Mouse (Mus musculus) heart, postnatal 10 days (tissue): ENCODE measurements around the gene Nhlh2. TPM values are rescaled to one million over a fixed set of nuclear protein-coding genes. Genes with fewer than 3 reads are reported as not detected.

Experiments used
- DNase-seq, 2 experiments: peaks; one replicate each; pipeline ENCODE4 v3.0.0; 2021
- intact Hi-C: fragments of 180-260 bp; cut with DNase I; formaldehyde crosslinking; loops from one replicate; pipeline ENCODE4 v1.15.1; 2025
- total RNA-seq, 2 experiments: library from RNA; stranded (reverse); gene quantifications; 2 replicates each; pipeline ENCODE4 v1.2.3; 2021

Gene Nhlh2
- total RNA-seq: not detected

- intact Hi-C loops: loop anchor here (5.0 kb wide), 1 partner anchor 113 kb away; no protein-coding TSS in a partner anchor
- no peak for DNase-seq
Observed at GRCm38 (mm10) chr3:102009926-102010381, at the start of gene Nhlh2. TSS of gene Nhlh2 (plus strand) at chr3:102010076.

GRCm38 (mm10) chr3:101961146-101961835, 48.6 kb upstream of the Nhlh2 start:
- no peak for DNase-seq
- intact Hi-C loops: no loop called here

GRCm38 (mm10) chr3:101963501-101963900, 46.4 kb upstream of the Nhlh2 start:
- intact Hi-C loops: no loop called here
- DNase-seq: no peak

- intact Hi-C loops: no loop called here
- DNase-seq: no peak
Observed at GRCm38 (mm10) chr3:101964352-101964751, 45.5 kb upstream of the Nhlh2 start.

GRCm38 (mm10) chr3:101966825-101967558, 42.9 kb upstream of the Nhlh2 start:
- intact Hi-C loops: no loop called here

GRCm38 (mm10) chr3:101975337-101975736, 34.5 kb upstream of the Nhlh2 start:
- intact Hi-C loops: no loop called here
- no peak for DNase-seq

More at GRCm38 (mm10) chr3:101966825-101967558, 42.9 kb upstream of the Nhlh2 start:
- DNase-seq: no peak

- intact Hi-C loops: no loop called here
- DNase-seq: no peak
Observed at GRCm38 (mm10) chr3:101978299-101978994, 31.4 kb upstream of the Nhlh2 start.

- DNase-seq: no peak
- intact Hi-C loops: no loop called here
Observed at GRCm38 (mm10) chr3:101983917-101984316, 26.0 kb upstream of the Nhlh2 start.

- intact Hi-C loops: no loop called here
- no peak for DNase-seq
Observed at GRCm38 (mm10) chr3:101985634-101986033, 24.2 kb upstream of the Nhlh2 start.

- no peak for DNase-seq
- intact Hi-C loops: no loop called here
Observed at GRCm38 (mm10) chr3:101990136-101990535, 19.7 kb upstream of the Nhlh2 start.

- no peak for DNase-seq
- intact Hi-C loops: no loop called here
Observed at GRCm38 (mm10) chr3:101990995-101991516, 18.8 kb upstream of the Nhlh2 start.

- no peak for DNase-seq
- intact Hi-C loops: no loop called here
Observed at GRCm38 (mm10) chr3:101997851-101998250, 12.0 kb upstream of the Nhlh2 start.

- intact Hi-C loops: loop anchor here (5.0 kb wide), 1 partner anchor 113 kb away; no protein-coding TSS in a partner anchor
- peak in 1 of 2 experiments; percentile 8 for DNase-seq
Observed at GRCm38 (mm10) chr3:102010681-102011317, 923 bp downstream of the Nhlh2 start.

- DNase-seq: peak; percentile 13 to 16
- intact Hi-C loops: loop anchor here (5.0 kb wide), 1 partner anchor 114 kb away; no protein-coding TSS in a partner anchor
Observed at GRCm38 (mm10) chr3:102011318-102012075, 1.6 kb downstream of the Nhlh2 start.

- intact Hi-C loops: loop anchor here (5.0 kb wide), 1 partner anchor 115 kb away; no protein-coding TSS in a partner anchor
- peak in 1 of 2 experiments; percentile 17 for DNase-seq
Observed at GRCm38 (mm10) chr3:102012076-102012610, 2.3 kb downstream of the Nhlh2 start.

- DNase-seq: peak in 1 of 2 experiments; percentile 13
- intact Hi-C loops: loop anchor here (5.0 kb wide), 1 partner anchor 115 kb away; no protein-coding TSS in a partner anchor
Observed at GRCm38 (mm10) chr3:102012611-102013211, 2.8 kb downstream of the Nhlh2 start.

GRCm38 (mm10) chr3:102020604-102021003, 10.7 kb downstream of the Nhlh2 start:
- intact Hi-C loops: no loop called here
- DNase-seq: no peak

- no peak for DNase-seq
Observed at GRCm38 (mm10) chr3:102022721-102023120, 12.8 kb downstream of the Nhlh2 start.

GRCm38 (mm10) chr3:102023337-102023736, 13.5 kb downstream of the Nhlh2 start:
- intact Hi-C loops: no loop called here
- DNase-seq: peak in 1 of 2 experiments; percentile 10

More at GRCm38 (mm10) chr3:102022721-102023120, 12.8 kb downstream of the Nhlh2 start:
- intact Hi-C loops: no loop called here
